Mouse (Mus musculus) embryonic fibroblast, embryonic 13.5 days (primary cell): ENCODE results near the gene Ccdc27.

Experiments used
- CTCF ChIP-seq: IDR thresholded peaks from 2 replicates; pipeline ENCODE4 v1.5.1; 2011; ENCODE audit warnings: mild to moderate bottlenecking, control low read depth, low read length, moderate library complexity, borderline replicate concordance; ENCODE audit not compliant: insufficient read depth
- POLR2A ChIP-seq: IDR thresholded peaks from 2 replicates; pipeline ENCODE4 v1.6.1; 2011; ENCODE audit warnings: low read depth, mild to moderate bottlenecking, control low read depth, low read length, moderate library complexity

DNA sequence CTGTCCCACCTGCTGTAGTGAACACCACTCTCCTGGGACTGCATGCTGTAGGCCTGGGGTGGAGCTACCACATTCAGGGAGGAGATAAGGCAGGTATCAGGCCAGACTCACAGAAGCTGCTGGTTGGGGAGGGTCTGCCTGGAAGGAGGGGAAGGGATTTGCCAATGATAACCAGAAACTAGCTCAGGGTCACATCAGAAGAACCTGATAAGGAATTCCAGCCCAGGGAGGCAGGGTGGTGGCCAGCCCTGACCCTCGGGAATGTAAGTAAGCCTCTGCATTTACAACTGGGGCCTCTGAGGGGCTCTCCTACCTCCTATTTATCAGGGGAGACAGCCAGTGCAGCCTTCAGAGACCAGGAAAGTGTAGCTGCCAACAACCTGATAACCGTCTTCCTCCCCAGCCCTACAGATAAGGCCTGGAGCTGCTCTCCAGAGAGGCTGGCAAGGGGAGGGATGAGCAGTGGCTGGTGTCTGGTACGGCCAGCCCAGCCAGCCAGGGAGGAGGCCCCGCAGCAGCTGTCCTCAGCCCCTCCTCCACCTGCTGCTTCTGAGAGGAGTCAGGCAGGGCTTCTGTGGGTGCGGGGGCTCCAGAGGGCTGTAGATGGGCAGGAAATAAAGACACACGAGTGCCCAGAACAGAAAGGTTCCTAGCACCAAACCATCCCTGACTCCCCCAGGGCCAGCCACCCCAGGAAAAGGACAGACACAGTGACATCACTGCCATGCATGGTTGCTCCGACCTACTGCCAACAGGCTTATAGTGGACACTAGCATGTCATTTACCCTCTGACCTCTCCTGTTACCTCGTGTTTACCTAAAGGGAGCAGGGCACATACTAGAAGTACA is 18.5 kb downstream of the Ccdc27 start:
- TF ChIP-seq CTCF = no peak
- TF ChIP-seq POLR2A = no peak
